Mouse (Mus musculus) monocyte, adult 5-6 weeks (primary cell): ENCODE data around the gene Dnaja2. TPM values are rescaled to one million over a fixed set of nuclear protein-coding genes. Genes with fewer than 3 reads are reported as not detected.
A peak's percentile ranks its signal among the peaks of the same experiment; 100 is the strongest.

Experiments used
- ATAC-seq: fragments of 153-309, 156-312 bp; replicated peaks from 2 replicates; pipeline ENCODE4 v1.8.0; 2017; ENCODE audit warnings: mild to moderate bottlenecking; ENCODE audit not compliant: low TSS enrichment, insufficient number of reproducible peaks, severe bottlenecking, poor library complexity, low FRiP score
- total RNA-seq: library from RNA; stranded (forward); fragments of 200-1000, 200-491, 200-594 nt; gene quantifications from 3 replicates; pipeline ENCODE4 v1.2.3, GENCODE M21; 2017

Dnaja2 gene
- 156 to 218 TPM (median 185 TPM) in 3 replicates for total RNA-seq

DNA sequence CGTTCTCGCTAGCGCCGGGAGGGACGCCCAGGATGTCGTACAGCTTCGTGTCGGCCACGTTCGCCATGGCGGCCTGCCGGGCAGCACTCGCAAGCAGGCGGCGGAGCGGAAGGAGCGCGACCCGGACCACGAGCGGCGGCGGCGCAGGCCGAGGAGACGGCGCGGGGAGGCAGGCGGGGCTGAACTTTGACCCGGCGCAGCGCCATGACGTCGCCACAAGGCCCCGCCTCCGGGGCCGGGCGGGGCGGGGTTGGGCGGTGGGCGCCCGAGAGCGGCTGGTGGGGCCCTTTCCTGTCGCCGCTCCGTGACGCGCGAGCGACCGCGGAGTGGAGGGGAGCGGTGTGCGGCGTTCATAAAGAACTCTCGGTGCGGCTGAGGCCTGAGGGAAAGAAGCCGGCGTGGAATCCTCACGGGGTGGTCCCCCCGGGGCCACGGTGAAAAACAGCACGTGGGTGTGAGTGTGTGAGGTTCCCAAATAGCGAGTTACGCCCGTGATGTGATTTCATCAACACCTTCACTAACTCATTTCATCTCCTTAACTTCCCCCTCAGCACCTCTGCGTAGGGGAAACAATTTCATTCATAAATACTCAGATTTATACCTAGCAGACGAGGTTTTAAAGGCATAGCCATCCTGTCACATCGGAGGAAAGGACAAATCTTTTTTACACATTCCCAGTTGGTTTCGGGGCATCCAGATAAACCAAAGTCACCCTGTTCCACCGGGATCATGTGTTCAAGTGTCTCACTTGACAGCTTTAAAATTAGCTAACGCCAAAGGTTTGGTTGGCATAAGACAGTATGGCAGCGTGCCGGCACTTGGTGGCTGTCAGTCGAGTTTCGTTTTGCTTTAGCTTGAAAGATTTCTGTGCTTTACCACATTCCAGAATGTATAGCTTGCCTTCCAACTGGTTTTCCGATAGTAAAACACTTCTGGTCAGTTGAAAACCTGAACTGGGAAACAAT lies at the start of gene Dnaja2:
Dnaja2 (minus strand) TSS at position 164 of the 965 bp plus-strand sequence.
- ATAC-seq, result peak; percentile 67

DNA sequence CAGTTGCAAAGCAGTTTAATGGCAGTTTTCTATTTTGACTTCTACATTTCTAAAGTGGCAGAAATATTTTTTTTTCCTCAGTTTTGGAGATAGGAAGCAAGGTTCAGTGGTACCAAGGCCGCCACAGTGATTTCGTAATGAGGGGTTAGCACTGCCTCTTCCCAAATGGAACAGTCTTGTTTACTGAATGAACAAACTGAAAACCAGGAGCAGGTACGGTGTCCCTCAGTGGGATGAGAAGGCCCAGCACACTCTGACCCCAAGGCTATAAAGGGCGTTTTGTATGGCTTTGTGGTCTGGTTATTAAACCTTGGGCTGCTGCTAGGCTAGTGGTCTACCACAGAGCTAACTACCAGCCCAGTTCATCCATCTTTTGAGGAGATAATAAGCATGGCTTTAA lies 49.1 kb upstream of the Dnaja2 start:
- no peak for ATAC-seq

DNA sequence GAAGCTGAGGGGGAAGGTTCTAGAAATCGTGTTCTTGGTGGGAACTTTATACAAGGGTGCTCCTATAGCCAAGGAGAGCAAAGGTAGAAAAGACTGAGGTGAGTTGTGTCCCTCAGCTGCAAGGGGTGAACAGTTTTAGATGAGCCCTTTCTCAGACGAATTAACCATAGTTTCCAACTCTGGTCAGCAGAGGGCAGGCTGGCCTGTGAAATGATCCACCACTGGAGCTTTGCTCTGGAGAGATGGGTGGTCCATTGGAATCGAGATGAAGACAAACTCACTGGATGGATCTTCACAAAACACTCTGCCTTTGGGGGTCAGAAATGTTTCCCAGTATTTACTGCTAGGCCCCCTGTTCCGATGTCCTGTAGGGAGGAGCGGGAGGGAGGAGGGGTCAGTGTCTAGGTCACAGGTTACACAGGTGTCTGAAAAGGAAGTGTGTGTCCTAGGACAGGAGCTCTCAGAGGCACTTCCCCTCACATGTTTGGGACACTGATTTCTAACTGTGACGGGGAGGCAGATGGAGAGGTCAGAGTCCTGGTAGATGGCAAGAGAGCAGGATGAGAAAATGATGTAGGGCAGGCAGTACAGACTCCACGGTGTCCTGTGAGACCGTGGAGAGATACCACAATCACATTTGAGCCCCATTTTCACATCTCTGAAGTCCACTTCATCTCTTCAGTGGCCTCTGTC lies 48.2 kb upstream of the Dnaja2 start:
- ATAC-seq, result no peak

DNA sequence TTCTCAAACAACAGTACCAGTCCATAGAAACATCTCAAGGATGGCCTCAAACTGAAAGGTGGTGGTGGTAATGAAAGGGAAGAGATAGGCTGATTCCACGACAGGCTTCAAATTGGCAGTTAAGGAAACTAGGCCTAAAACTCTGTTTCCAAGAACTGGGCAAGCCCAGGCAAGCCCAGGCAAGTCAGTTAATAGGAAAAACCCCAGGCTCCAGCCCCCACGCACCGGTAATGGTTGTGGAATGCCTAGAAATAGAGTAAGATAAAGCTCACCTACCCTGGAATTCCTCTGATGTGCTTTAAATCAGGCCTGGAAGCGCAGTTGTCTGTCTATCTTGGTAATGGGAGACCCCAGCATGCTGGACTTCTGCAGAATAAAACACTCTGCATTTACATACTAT lies 47.6 kb upstream of the Dnaja2 start:
- no peak for ATAC-seq

DNA sequence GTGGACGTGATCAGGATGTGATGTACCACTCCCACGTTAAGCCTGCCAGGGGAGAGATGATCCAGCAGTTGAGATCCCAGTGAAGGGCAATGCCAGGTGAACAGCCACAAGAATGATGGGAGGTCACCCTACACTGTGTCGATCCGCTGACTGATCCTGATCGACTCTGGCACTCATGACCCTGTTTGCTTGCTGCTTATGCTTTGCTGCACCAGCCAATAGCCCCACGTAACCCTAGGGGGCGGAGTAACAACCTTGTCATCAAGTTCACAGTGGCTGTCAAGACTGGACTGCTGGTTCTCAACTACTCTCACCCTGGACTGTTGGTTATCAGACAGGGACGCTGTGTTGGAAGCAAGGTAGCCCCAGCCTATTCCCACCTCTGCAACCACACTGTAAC lies 46.6 kb upstream of the Dnaja2 start:
- no peak for ATAC-seq

DNA sequence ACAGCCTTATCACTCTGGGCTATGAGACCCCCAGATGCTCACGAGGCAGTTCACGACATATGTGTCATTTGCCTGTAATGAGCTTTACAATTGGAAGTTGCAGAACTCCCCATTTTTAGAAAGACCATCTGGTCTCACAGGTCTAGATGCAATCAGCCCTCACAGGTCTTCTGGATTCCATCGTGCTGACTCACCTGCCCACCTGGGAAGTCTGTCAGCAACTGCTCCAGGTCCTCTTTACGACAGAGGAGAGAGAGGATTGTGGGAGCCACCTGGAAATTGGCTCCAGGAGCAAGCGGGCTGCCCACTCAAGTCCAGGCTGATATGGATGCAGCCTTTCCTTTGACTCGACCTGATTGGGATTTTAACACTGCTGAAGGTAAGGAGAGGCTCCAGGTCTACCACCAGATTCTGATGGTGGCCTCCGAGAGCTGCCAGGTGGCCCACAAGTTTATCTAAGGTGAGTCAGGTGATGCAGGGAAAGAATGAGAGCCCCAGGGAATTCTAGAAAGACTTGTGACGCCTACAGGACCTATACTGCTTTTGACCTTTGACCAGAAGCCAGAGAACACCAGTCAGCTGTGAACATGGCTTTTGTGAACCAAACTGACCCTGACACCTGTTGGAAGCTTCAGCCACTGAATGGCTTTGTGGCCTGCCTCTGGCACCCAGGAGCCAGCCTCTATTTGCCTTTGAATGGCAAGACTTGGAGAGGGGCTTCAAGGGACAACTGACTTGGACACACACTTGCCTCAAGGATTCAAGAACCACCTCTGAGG lies 42.5 kb upstream of the Dnaja2 start:
- ATAC-seq, result no peak

DNA sequence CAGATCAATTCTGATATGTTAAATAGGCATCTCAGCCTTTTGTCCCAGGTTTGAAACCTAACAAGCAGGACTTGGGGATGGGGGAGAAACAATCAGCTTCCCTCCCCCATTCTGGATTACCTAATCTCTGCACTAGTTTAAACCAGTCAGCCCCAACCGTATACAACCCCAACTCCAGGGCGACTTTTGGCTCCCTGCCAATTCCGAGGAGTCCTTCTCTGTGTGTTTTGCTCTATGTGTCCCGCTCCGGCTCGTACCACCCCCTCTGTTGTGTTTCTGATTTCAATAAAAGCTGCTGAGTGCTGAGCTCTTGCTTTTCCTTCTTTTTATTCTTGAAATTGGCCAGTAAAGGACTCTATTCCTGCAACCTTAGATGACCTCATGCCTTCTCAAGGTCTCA lies 40.2 kb upstream of the Dnaja2 start:
- ATAC-seq, result no peak

DNA sequence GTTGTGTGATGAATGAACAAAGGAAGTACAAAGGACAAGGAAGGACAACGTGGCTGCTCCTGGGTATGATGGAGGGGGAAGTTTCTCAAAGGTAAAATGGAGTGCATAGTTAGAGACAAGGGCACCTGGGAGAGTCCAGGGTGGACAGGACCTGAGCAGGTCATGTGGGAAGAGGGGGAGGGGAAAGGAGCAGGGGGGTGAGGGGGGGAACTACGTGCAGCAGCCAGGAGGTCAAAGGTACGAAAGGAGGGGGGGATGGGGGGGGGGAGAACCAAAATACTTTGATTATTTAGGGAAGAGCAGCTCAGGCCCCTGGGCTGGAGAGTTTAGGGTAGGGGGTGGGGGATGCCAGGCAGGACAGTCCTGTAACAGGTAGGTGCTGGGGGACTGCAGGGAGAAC lies 39.8 kb upstream of the Dnaja2 start:
- no peak for ATAC-seq

DNA sequence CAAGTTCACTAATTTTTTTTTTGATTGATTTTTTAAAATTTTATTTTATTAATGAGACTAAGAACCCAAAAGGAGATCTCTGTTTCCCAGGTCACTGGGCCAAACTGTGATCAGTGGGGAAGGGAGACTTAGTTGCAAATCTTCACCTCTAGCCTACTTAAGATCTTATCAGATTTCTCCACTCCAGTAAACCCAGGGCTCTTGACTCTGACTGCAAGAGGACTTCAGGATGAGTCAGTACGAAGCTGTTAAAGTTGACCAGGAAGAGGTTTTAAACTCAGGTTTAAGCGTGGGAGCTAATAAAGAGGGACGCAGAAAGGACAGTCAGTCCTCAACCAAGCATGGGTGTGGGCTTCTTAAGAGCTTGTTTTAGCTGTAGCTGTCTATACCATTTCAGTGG lies 38.2 kb upstream of the Dnaja2 start:
- no peak for ATAC-seq

DNA sequence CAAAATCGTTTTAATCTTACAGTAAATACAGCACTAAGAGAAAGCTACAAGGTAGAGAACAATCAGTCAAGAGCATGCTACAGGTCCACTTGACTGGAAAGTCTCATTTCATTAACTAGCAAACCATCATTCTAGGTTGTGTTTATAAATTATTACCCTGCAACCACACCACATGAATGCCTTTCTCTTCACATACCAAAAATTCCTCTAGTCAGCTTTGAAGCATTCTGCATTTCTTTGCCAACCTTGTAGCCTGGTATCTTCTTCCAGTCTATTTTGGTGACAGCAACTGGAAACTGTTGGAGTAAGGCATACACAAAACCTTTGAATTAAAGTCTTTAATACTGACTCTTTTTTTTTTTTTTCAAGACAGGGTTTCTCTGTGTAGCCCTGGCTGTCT lies 36.4 kb upstream of the Dnaja2 start:
- no peak for ATAC-seq

DNA sequence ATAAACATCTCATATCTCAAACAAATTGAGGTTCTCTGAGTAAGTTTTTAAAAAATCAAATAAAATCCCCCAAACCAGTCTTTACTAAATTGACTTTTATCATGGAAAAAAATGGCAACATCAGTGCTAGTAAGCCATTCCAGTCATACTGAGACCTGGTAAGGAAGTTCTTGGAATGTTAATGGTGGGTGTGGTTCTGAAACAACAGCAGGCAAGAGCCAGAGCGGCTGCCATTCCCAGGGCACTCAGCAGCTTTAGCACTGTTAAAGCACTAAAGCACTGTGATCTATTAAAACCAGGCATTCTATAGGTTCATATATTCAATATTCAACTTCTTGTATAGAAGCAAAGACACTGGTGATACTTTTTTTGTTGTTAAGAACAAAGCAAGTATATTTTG lies 35.1 kb upstream of the Dnaja2 start:
- ATAC-seq, result no peak

DNA sequence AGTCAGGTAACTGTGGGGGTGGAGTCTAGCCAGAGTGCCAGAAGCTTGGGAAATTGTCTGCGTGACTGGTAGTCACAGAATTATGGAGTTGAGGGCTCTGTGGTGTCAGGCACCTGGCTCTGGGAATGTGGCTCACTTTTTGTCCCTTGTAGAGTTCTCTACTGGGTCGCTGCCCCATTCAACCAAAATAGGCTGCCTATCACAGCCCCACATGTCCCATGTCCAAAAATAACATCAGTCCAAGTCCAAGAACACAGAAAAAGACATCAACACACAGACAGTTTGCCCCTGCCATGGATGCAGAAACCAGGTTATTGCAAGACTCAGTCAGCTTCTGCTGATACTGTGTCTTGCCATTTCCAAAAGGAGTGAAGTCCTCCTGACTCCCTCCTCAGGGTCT lies 33.5 kb upstream of the Dnaja2 start:
- ATAC-seq, result no peak

DNA sequence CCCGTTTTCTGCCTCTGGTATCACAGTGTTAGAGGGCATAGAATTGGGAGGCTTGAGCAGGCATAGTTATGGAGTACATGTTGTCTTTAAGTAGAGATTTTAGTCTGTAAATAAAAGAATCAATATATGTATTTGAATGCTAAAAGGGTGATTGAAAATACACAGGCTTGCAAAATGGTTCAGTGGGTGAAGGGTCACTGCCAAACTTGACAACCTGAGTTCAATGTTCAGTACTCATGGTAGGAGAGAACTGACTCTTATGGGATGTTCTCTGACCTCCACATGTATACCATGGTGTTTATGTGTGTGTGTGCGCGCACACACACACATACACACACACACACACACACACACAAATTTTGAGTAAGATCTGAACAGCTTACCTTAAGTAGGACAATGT lies 22.5 kb upstream of the Dnaja2 start:
- ATAC-seq, result no peak

DNA sequence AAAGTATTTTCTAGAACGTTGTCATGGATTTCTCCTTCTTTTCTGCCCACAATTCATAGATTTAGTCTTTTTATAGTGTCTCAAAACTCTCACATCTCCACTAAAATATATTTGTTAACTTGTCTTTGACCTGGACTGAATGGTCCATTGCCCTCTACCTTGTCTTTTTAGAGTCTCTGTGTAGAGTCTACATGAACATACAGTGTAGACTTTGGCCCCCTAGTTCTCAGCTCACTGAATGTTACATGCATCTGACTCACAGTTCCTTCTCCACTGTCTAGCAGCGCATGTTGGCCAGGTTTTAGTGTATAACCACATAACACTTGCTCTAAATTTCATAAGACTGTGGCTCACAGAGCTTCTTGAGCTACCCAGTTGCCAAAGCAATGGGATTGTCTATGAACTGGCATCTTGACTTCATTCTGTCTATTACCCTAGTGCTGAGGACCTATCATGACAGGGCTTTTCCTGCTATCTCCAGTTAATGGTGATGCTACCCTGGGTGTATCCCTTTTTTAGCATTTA lies 18.9 kb upstream of the Dnaja2 start:
- ATAC-seq, result no peak

DNA sequence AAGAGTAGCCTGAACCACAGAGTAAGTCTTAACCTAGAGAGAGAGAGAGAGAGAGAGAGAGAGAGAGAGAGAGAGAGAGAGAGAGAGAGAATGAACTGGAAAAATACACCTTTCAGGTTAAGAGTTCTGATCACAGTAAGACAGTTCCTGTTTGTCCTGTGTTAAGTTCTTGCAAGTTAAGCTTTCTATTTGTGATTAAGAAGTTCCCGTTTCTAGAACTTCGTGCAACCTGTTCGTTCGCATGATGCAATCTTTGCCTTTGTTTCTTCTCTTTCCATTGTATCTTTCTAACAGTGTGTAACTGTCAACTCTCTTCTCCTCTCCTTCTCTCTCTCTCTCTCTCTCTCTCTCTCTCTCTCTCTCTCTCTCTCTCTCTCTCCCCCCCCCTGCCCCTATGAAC lies 15.3 kb upstream of the Dnaja2 start:
- no peak for ATAC-seq

DNA sequence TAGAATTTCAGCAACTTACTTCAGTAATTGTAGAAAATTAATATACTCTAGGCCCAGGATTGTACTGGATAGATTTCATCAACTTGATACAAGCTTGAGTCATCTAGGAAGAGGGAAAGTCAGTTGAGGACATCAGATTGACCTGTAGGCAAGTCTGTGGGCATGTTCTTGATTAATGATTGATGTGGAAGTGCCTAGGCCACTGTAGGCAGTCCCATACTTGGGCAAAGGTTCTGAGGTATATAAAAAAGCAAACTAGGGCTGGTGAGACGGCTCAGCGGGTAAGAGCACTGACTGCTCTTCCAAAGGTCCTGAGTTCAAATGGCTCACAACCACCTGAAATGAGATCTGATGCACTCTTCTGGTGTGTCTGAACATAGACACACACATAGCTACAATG lies 12.7 kb upstream of the Dnaja2 start:
- no peak for ATAC-seq

DNA sequence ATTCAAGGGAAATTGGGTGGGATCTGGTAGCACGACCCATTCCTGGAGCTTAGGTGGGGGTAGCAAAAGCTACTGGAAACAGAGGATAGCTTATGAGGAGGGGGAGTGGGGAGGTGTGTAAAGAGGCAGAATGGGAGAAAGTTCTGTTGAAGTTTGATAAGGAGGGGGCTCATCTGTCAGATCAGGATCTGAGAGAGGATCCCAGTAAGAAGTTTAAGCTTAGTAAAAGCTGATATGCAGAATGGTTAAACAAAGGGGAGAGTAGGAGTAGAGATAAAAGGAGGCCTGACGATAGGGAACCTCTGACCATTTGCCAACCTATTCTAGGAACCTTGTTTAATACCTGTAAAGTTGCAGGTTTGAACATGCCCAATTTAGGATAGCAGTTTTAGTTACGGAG lies 10.0 kb upstream of the Dnaja2 start:
- ATAC-seq, result no peak

DNA sequence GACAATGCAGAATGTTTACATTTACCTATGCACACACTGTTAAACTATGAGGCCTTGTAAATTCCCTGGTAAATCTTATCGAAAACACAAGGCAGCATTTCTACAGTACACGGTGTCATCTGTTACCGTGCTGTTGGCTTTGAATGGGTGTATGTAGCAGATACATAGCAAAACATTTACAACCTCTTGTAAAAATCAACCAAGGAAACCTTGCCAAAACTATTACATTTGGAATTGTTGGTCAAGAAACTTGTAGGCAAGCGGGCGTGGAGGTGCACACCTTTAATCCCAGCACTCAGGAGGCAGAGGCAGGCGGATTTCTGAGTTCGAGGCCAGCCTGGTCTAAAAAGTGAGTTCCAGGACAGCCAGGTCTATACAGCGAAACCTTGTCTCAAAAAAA lies 8.2 kb upstream of the Dnaja2 start:
- ATAC-seq, result no peak

DNA sequence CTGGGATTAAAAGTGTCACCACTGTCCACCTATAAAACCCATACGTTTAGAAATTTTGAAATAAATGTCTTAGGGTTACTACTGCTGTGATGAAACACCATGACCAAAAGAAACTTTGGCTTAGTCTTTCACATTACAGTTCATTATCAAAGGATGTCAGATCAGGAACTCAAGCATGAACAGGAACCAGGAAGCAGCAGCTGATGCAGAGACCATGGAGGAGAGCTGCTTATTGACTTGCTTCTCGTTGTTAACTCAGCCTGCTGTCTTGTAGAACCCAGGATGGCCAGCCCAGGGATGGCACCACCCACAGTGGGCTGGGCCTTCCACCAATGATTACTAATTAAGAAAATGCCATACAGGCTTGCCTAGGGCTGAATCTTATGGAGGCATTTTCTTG lies 4.8 kb upstream of the Dnaja2 start:
- ATAC-seq, result no peak
